Mouse (Mus musculus): ENCODE results near the gene Ube2j1. TPM values are rescaled to one million over a fixed set of nuclear protein-coding genes. Genes with fewer than 3 reads are reported as not detected.

Gene Ube2j1
- total RNA-seq, 4 experiments from 2014 or later = 107 to 123 (median 109) TPM

GRCm38 (mm10) chr4:33070326-33070725 is 39.1 kb downstream of the Ube2j1 start:
- DNase-seq (ENCODE audit: low spot score in 2 of 2) = no peak

GRCm38 (mm10) chr4:33071337-33071736 is 40.1 kb downstream of the Ube2j1 start:
- no peak for DNase-seq (ENCODE audit: low spot score in 2 of 2)

- no peak for DNase-seq (ENCODE audit: low spot score in 2 of 2)
Observed at GRCm38 (mm10) chr4:33072526-33073161, 41.4 kb downstream of the Ube2j1 start.

- no peak for DNase-seq (ENCODE audit: low spot score in 2 of 2)
Observed at GRCm38 (mm10) chr4:33074406-33074805, 43.2 kb downstream of the Ube2j1 start.

GRCm38 (mm10) chr4:33074851-33075250 is 43.6 kb downstream of the Ube2j1 start:
- no peak for DNase-seq (ENCODE audit: low spot score in 2 of 2)

GRCm38 (mm10) chr4:33075776-33076524 is 44.7 kb downstream of the Ube2j1 start:
- no peak for DNase-seq (ENCODE audit: low spot score in 2 of 2)

- no peak for DNase-seq (ENCODE audit: low spot score in 2 of 2)
Observed at GRCm38 (mm10) chr4:33077161-33077560, 45.9 kb downstream of the Ube2j1 start.

GRCm38 (mm10) chr4:33077724-33078123 is 46.5 kb downstream of the Ube2j1 start:
- DNase-seq (ENCODE audit: low spot score in 2 of 2) = no peak

- no peak for DNase-seq (ENCODE audit: low spot score in 2 of 2)
Observed at GRCm38 (mm10) chr4:33078492-33078891, 47.3 kb downstream of the Ube2j1 start.

- DNase-seq (ENCODE audit: low spot score in 2 of 2) = no peak
Observed at GRCm38 (mm10) chr4:33099118-33099694, 68.0 kb downstream of the Ube2j1 start.

Other genes starting within 250 kb of the Ube2j1 start
- gene Lyrm2, start 231.2 kb upstream of the Ube2j1 start, total RNA-seq (2022) = 10 to 100 TPM; 31.0 to 42.0 (median 40.2) TPM
- gene Ankrd6, start 80.6 kb upstream of the Ube2j1 start, total RNA-seq (2022) = 10 to 100 TPM; 40.6 to 48.4 (median 40.7) TPM
- gene Rragd, start 48.4 kb upstream of the Ube2j1 start, total RNA-seq (2022) = 100 to 1,000 TPM in 2 of 4 experiments, 10 to 100 TPM in 2; 95.8 to 117 (median 104) TPM
- gene Gabrr2, start 31.6 kb downstream of the Ube2j1 start, total RNA-seq (2022) = under 1 TPM; 0.58 to 0.96 (median 0.83) TPM
- under 1 TPM in 1 of 4 experiments, not detected in 3; 0.36 TPM for gene Gabrr1, start 101.1 kb downstream of the Ube2j1 start, total RNA-seq (2022)
- 1 to 10 TPM; 5.9 to 7.3 (median 6.7) TPM for gene Pm20d2, start 158.3 kb downstream of the Ube2j1 start, total RNA-seq (2022)
- 10 to 100 TPM; 22.2 to 27.9 (median 23.8) TPM for gene Srsf12, start 177.6 kb downstream of the Ube2j1 start, total RNA-seq (2022)

Measured in left cerebral cortex, adult 8-10 months (tissue).